Mouse (Mus musculus) olfactory bulb, adult 2 months (tissue): ENCODE data around the gene Sox5.

Experiments
- CTCF ChIP-seq: fragments of 200-500 bp; IDR thresholded peaks from 2 replicates; pipeline ENCODE4 v1.5.1; 2012; ENCODE audit warnings: low read depth, mild to moderate bottlenecking, low read length, moderate library complexity; ENCODE audit not compliant: insufficient read depth
- POLR2A ChIP-seq: fragments of 200-500 bp; IDR thresholded peaks from 2 replicates; pipeline ENCODE4 v1.6.1; 2012; ENCODE audit warnings: mild to moderate bottlenecking, low read depth, low read length, moderate library complexity; ENCODE audit not compliant: insufficient read depth

DNA sequence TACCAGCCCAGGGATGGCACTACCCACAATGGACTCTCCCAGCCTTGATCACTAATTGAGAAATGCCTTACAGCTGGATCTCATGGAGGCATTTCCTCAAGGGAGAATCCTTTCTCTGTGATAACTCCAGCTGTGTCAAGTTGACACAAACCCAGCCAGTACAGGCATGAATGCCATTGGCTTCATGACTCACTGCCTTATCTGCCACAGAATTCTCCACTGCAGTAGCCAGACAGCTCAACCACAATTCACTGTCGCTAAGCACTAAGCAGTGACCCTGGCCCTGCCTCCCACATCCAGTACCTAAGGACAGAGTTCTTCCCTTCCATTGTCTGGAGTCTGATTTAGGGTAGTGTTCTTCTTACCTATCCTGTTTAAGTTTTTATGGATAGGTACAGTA, 65.4 kb downstream of the Sox5 start:
- TF ChIP-seq POLR2A (no peak), CTCF (no peak)
